Comparison of ENCODE assay signal across 17 mouse cellular contexts in genomic region chr2:151739081-151739480, GRCm38 (mm10). TPM values are rescaled to one million over a fixed set of nuclear protein-coding genes. Genes with fewer than 3 reads are reported as not detected.
DNase-seq lines count a peak whose midpoint lies in the region; ATAC-seq and TF ChIP-seq lines count a peak whose summit lies in the region.
"Had no signal": no experiment of that assay in that cellular context is flagged by ENCODE, and none has a peak within 500 bp of the region (broad histone marks: within the 10 kb centered on the region; RNA-seq: fewer than 3 reads in every experiment).

No protein-coding gene starts in this region.

- H3K27ac ChIP-seq in heart, embryonic 13.5 days (replicated peaks): no peak overlapping the region
- H3K27ac ChIP-seq in heart, adult 2 months: no peak overlapping the region
- no peak overlapping the region; the same call in 1 of the 2 replicates for H3K27ac ChIP-seq in neural tube, embryonic 12.5 days
- H3K27ac ChIP-seq in neural tube, embryonic 15.5 days (replicated peaks): no peak overlapping the region
- H3K27ac ChIP-seq in kidney, embryonic 15.5 days: no peak overlapping the region
- H3K27ac ChIP-seq: embryonic facial prominence, embryonic 12.5 days; limb, embryonic 12.5 days had no signal

- TF ChIP-seq CTCF in heart, adult 2 months (IDR thresholded peaks at IDR 0.05): no peak

- no peaks in the 10 kb centered on the region for H3K27me3 ChIP-seq in heart, embryonic 13.5 days (replicated peaks)
- H3K27me3 ChIP-seq in heart, adult 2 months (ENCODE audit: control insufficient read depth, insufficient read depth, low read length): no peaks in the 10 kb centered on the region
- H3K27me3 ChIP-seq in neural tube, embryonic 12.5 days (replicated peaks): 0 out of 2 replicates have a peak, but pooled peaks cover 4% of the 10 kb centered on the region
- H3K27me3 ChIP-seq in neural tube, embryonic 15.5 days (replicated peaks): no peaks in the 10 kb centered on the region
- peaks cover 5% of the 10 kb centered on the region; the same call in 1 of the 2 replicates for H3K27me3 ChIP-seq in kidney, embryonic 15.5 days
- H3K27me3 ChIP-seq: embryonic facial prominence, embryonic 12.5 days; limb, embryonic 12.5 days had no signal

- H3K4me1 ChIP-seq in heart, embryonic 13.5 days: peaks cover 21% of the 10 kb centered on the region
- H3K4me1 ChIP-seq in heart, adult 2 months (ENCODE audit: control insufficient read depth, insufficient read depth, low read length): peaks cover 3% of the 10 kb centered on the region
- peaks cover 24% of the 10 kb centered on the region for H3K4me1 ChIP-seq in neural tube, embryonic 12.5 days
- H3K4me1 ChIP-seq in neural tube, embryonic 15.5 days: peaks cover 34% of the 10 kb centered on the region
- H3K4me1 ChIP-seq in kidney, embryonic 15.5 days: peaks cover 19% of the 10 kb centered on the region

- WGBS in heart, embryonic 13.5 days: 81% methylated on average over 3 of the region's 3 CpGs
- WGBS in heart, adult 2 months: 79% methylated on average over 3 of the region's 3 CpGs
- 86% methylated on average over 3 of the region's 3 CpGs for WGBS in neural tube, embryonic 12.5 days
- WGBS in neural tube, embryonic 15.5 days: 91% methylated on average over 3 of the region's 3 CpGs
- WGBS in kidney, embryonic 15.5 days: 85% methylated on average over 3 of the region's 3 CpGs

- H3K4me3 ChIP-seq in heart, embryonic 13.5 days: no peak overlapping the region
- H3K4me3 ChIP-seq in heart, adult 2 months: no peak overlapping the region
- H3K4me3 ChIP-seq in neural tube, embryonic 12.5 days: no peak overlapping the region
- H3K4me3 ChIP-seq in neural tube, embryonic 15.5 days (replicated peaks): no peak overlapping the region
- no peak overlapping the region for H3K4me3 ChIP-seq in kidney, embryonic 15.5 days (replicated peaks)
- H3K4me3 ChIP-seq: limb, embryonic 12.5 days had no signal

- H3K9ac ChIP-seq in heart, embryonic 13.5 days: no peak overlapping the region
- no peak overlapping the region for H3K9ac ChIP-seq in heart, adult 2 months (ENCODE audit: low read depth, low read length)
- no peak overlapping the region for H3K9ac ChIP-seq in neural tube, embryonic 12.5 days
- no peak overlapping the region for H3K9ac ChIP-seq in neural tube, embryonic 15.5 days (replicated peaks)
- no peak overlapping the region for H3K9ac ChIP-seq in kidney, embryonic 15.5 days
- H3K9ac ChIP-seq: embryonic facial prominence, embryonic 12.5 days; limb, embryonic 12.5 days had no signal

- peak overlapping the region; percentile 94; the same call in 1 of the 2 replicates for H3K4me2 ChIP-seq in heart, embryonic 13.5 days
- H3K4me2 ChIP-seq in neural tube, embryonic 12.5 days (replicated peaks): peak overlapping the region; percentile 75; the same call in 1 of the 2 replicates
- peak overlapping the region; percentile 85; the same call in 1 of the 2 replicates for H3K4me2 ChIP-seq in neural tube, embryonic 15.5 days
- H3K4me2 ChIP-seq in kidney, embryonic 15.5 days: no peak overlapping the region

- no peak for DNase-seq in heart, adult 2 months
- no peak for DNase-seq in neural tube, embryonic 10.5 days (ENCODE audit: extremely low spot score, low spot score)
- DNase-seq in c-Kit-positive CD71-positive TER-119-positive erythroid progenitor cells, embryonic 14.5 days (ENCODE audit: low spot score): no peak
- DNase-seq: adrenal gland, adult 8-10 months; gastrocnemius, postnatal 25 days; kidney, adult 8-10 months; lung, postnatal 36 days; right cerebral cortex, postnatal 14 days; thymus, adult 2 months had no signal

- H3K9me3 ChIP-seq in heart, embryonic 13.5 days: no peaks in the 10 kb centered on the region
- no peaks in the 10 kb centered on the region for H3K9me3 ChIP-seq in neural tube, embryonic 12.5 days
- no peaks in the 10 kb centered on the region for H3K9me3 ChIP-seq in neural tube, embryonic 15.5 days (replicated peaks)
- H3K9me3 ChIP-seq in kidney, embryonic 15.5 days (replicated peaks): no peaks in the 10 kb centered on the region
- H3K9me3 ChIP-seq: embryonic facial prominence, embryonic 12.5 days; limb, embryonic 12.5 days had no signal

- peaks cover 3% of the 10 kb centered on the region; the same call in 1 of the 2 replicates for H3K79me2 ChIP-seq in heart, adult 2 months (replicated peaks; ENCODE audit: control insufficient read depth, insufficient read depth, low read length)

- no peak for TF ChIP-seq EP300 in heart, adult 2 months (IDR thresholded peaks at IDR 0.05; ENCODE audit: insufficient read depth, low read depth, low read length)

- H3K36me3 ChIP-seq in heart, embryonic 13.5 days: peaks cover 12% of the 10 kb centered on the region
- peaks cover 2% of the 10 kb centered on the region; the same call in 1 of the 2 replicates for H3K36me3 ChIP-seq in heart, adult 2 months (ENCODE audit: control insufficient read depth, insufficient read depth, low read length)
- H3K36me3 ChIP-seq in neural tube, embryonic 12.5 days: peaks cover 10% of the 10 kb centered on the region
- peaks cover 7% of the 10 kb centered on the region for H3K36me3 ChIP-seq in neural tube, embryonic 15.5 days
- peaks cover 19% of the 10 kb centered on the region for H3K36me3 ChIP-seq in kidney, embryonic 15.5 days

- no peak for TF ChIP-seq POLR2A in heart, adult 2 months (IDR thresholded peaks at IDR 0.05; ENCODE audit: insufficient read depth, low read depth, low read length)

- intact Hi-C loops in heart, adult 2 months (cut with DNase I): no loop called here

- ATAC-seq in heart, embryonic 13.5 days (ENCODE audit: extremely low read depth, insufficient number of reproducible peaks, low FRiP score, low TSS enrichment): no peak
- no peak for ATAC-seq in neural tube, embryonic 12.5 days (ENCODE audit: low FRiP score, low read depth)
- 0 out of 2 replicates have a peak, but pooled peaks have one; percentile 4 for ATAC-seq in erythroblast, adult 5-6 weeks (replicated peaks; ENCODE audit: low FRiP score, poor library complexity, severe bottlenecking)
- ATAC-seq in neural tube, embryonic 15.5 days (ENCODE audit: low FRiP score): no peak
- ATAC-seq in kidney, embryonic 15.5 days (replicated peaks; ENCODE audit: low FRiP score): no peak
- ATAC-seq: hindbrain, embryonic 16.5 days had no signal

RNA-seq across cellular contexts. Expression of gene Psmf1, which starts 4.9 kb away (rescaled TPM):
- polyA plus RNA-seq in heart, embryonic 13.5 days (2015; fragmentation: Nextera tagmentation; extraction: Ambion mirVana): 27.9 and 28.0 TPM in 2 replicates
- 10 to 100 TPM; 21.8 to 25.9 TPM for total RNA-seq in heart, adult 2 months (2021)
- 29.6 and 30.6 TPM in 2 replicates for polyA plus RNA-seq in heart, adult 2 months (2012; rRNA removed)
- 45.2 and 49.7 TPM in 2 replicates for polyA plus RNA-seq in neural tube, embryonic 12.5 days (2016; fragmentation: Nextera tagmentation; extraction: Ambion mirVana)
- 77.2 and 98.4 TPM in 2 replicates for total RNA-seq in erythroblast, adult 5-6 weeks (2015; ENCODE audit: low replicate concordance)
- 68.2 and 70.7 TPM in 2 replicates for total RNA-seq in erythroblast, adult 5-6 weeks (2017; ENCODE audit: low replicate concordance)
- 58.3 and 60.5 TPM in 2 replicates for polyA plus RNA-seq in neural tube, embryonic 15.5 days (2015; fragmentation: Nextera tagmentation; extraction: Ambion mirVana)
- polyA plus RNA-seq in kidney, embryonic 15.5 days (2015; fragmentation: Nextera tagmentation; extraction: Ambion mirVana): 42.2 and 43.0 TPM in 2 replicates

RNA-seq across cellular contexts. Expression of gene Tmem74b, which starts 37.3 kb away (rescaled TPM):
- polyA plus RNA-seq in heart, embryonic 13.5 days (2015; fragmentation: Nextera tagmentation; extraction: Ambion mirVana): 1.8 and 3.1 TPM in 2 replicates
- 1 to 10 TPM; 4.6 to 5.8 TPM for total RNA-seq in heart, adult 2 months (2021)
- 4.4 and 4.5 TPM in 2 replicates for polyA plus RNA-seq in heart, adult 2 months (2012; rRNA removed)
- polyA plus RNA-seq in neural tube, embryonic 12.5 days (2016; fragmentation: Nextera tagmentation; extraction: Ambion mirVana): 12.6 and 14.2 TPM in 2 replicates
- total RNA-seq in erythroblast, adult 5-6 weeks (2015; ENCODE audit: low replicate concordance): not detected in 2 replicates
- not detected in 2 replicates for total RNA-seq in erythroblast, adult 5-6 weeks (2017; ENCODE audit: low replicate concordance)
- polyA plus RNA-seq in neural tube, embryonic 15.5 days (2015; fragmentation: Nextera tagmentation; extraction: Ambion mirVana): 24.5 and 30.5 TPM in 2 replicates
- polyA plus RNA-seq in kidney, embryonic 15.5 days (2015; fragmentation: Nextera tagmentation; extraction: Ambion mirVana): 0.95 and 1.5 TPM in 2 replicates
